Mouse (Mus musculus) stomach, postnatal 0 days (tissue): ENCODE measurements at regions not wholly inside any gene's neighbourhood (a gene's known extent, or its start where the extent isn't known, plus 50 kb on each side); places are given as distances from the start of the nearest gene placed in this dataset.

Source experiments
- ATAC-seq: fragments of 200-750 bp; cut with Nextera tagmentation; 2 replicates; pipeline ENCODE4 v1.8.0; 2017; ENCODE audit not compliant: low FRiP score, low TSS enrichment
- DNase-seq: peaks from one replicate; pipeline ENCODE4 v3.0.0-alpha.2; 2016; ENCODE audit warnings: low spot score
- H3K27ac ChIP-seq: fragments of 300-500 bp; sonication (generic); replicated peaks from 2 replicates; pipeline ENCODE4 v1.5.1; 2014; ENCODE audit warnings: mild to moderate bottlenecking, control low read depth
- H3K27me3 ChIP-seq: fragments of 300-500 bp; sonication (generic); 2 replicates; pipeline ENCODE4 v1.6.1; 2014; ENCODE audit warnings: low read length; ENCODE audit not compliant: control insufficient read depth, insufficient read depth
- H3K36me3 ChIP-seq: fragments of 300-500 bp; sonication (generic); 2 replicates; pipeline ENCODE4 v1.6.1; 2014; ENCODE audit warnings: low read length, mixed read lengths; ENCODE audit not compliant: control insufficient read depth, insufficient read depth
- H3K4me1 ChIP-seq: fragments of 300-500 bp; sonication (generic); replicated peaks from 2 replicates; pipeline ENCODE4 v1.6.1; 2014; ENCODE audit warnings: antibody characterized with exemption; ENCODE audit not compliant: control insufficient read depth, insufficient read depth
- H3K4me2 ChIP-seq: fragments of 300-500 bp; sonication (generic); replicated peaks from 2 replicates; pipeline ENCODE4 v1.6.1; 2014; ENCODE audit warnings: low read depth, mild to moderate bottlenecking, control low read depth, moderate library complexity
- H3K4me3 ChIP-seq: fragments of 300-500 bp; sonication (generic); 2 replicates; pipeline ENCODE4 v1.5.1; 2014; ENCODE audit warnings: low read depth, low read length, control low read depth
- H3K9ac ChIP-seq: fragments of 300-500 bp; sonication (generic); 2 replicates; pipeline ENCODE4 v1.6.1; 2014; ENCODE audit warnings: mild to moderate bottlenecking, low read length, control low read depth, mixed read lengths
- H3K9me3 ChIP-seq: fragments of 300-500 bp; sonication (generic); 2 replicates; pipeline ENCODE4 v1.6.1; 2016; ENCODE audit warnings: low read length; ENCODE audit not compliant: control insufficient read depth
- CTCF ChIP-seq: IDR thresholded peaks from 2 replicates; pipeline ENCODE4 v1.5.1; 2016; ENCODE audit warnings: antibody characterized with exemption, low read depth, mild to moderate bottlenecking, moderate library complexity
- EP300 ChIP-seq: optimal IDR thresholded peaks from 2 replicates; pipeline ENCODE3; 2016; ENCODE audit warnings: antibody characterized with exemption
- WGBS: fragments of 180-500 bp; shearing (Covaris S2); extraction: QIAGEN DNeasy Blood & Tissue Kit; methylation state at CpG from one replicate; pipeline ENCODE4 v1.1.7; 2014; 5-methylcytosine and 5-hydroxymethylcytosine counted together

DNA sequence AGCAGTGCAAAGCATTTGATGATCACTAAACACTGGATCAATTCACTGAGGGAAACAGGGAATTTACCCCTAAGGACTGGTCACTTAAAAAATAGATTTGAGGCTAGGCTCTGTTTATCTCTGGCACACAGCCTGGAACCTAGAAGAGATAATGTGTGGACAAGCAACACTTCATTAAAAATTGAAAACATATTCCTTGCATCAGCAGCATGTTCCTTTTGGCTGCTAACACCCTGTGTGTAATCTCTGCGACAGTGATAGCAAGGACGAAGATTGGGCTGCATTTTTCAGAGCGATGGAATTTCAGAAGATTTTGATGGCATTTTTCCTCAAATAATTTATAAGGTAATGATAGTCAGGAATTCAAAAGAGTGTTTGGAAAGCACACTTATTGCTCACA is 310.9 kb downstream of the Nova1 start:
- no peaks in the 10 kb centered on the region for H3K36me3 ChIP-seq
- TF ChIP-seq CTCF (no peak), EP300 (no peak)
- DNase-seq (no peak), ATAC-seq (no peak)
- H3K4me3 ChIP-seq, result no peak overlapping the region
- 90% methylated on average over 3 of the region's 3 CpGs for WGBS
- H3K9me3 ChIP-seq, result no peaks in the 10 kb centered on the region
- H3K4me2 ChIP-seq, result no peak overlapping the region
- no peak overlapping the region for H3K9ac ChIP-seq
- no peaks in the 10 kb centered on the region for H3K27me3 ChIP-seq
- no peak overlapping the region for H3K27ac ChIP-seq
- H3K4me1 ChIP-seq, result no peaks in the 10 kb centered on the region

DNA sequence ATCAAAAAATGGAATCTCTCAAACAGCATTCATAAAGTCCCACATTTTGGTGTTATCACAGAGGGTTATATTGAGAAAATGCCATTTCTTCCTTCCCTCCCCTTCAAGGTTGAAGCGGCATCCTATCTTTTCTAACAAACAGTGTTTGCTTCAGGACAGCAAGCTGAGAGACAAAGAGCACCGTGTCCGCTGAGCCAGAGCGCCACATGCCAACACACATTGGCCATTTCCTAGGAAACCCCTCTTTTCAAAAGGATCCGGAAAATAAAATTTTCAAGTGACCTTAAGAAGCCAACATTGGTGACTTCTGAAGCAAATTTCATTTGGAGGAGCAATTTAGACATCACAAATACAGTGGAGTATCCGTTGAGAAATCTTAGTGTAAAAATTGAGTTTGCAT is 326.3 kb downstream of the Nova1 start:
- H3K27me3 ChIP-seq, result no peaks in the 10 kb centered on the region
- no peak for ATAC-seq
- H3K36me3 ChIP-seq, result no peaks in the 10 kb centered on the region
- no peak overlapping the region for H3K4me3 ChIP-seq
- H3K27ac ChIP-seq, result no peak overlapping the region
- H3K4me1 ChIP-seq, result no peaks in the 10 kb centered on the region
- no peak for TF ChIP-seq EP300
- TF ChIP-seq CTCF, result no peak
- no peaks in the 10 kb centered on the region for H3K9me3 ChIP-seq
- 78% methylated on average over 6 of the region's 6 CpGs for WGBS
- H3K4me2 ChIP-seq, result no peak overlapping the region
- H3K9ac ChIP-seq, result no peak overlapping the region
- no peak for DNase-seq

DNA sequence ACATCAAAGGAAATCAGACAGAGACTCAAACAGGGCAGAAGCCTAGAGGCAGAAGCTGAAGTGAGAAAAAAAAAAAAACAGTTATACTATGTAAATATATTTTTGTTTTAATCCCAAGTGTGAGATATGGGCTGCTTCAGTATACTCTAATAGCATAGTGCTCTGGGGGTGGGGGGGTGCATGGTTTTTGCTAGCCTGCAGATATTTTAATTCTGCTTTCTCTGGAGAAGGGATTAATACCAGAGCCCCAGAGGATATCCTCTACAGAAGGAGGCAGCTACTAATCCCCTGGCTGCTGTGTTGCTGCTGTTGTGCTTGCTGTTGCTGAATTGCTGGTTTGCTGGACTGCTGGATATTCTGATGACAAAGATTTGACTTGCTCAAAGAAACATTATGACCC is 367.8 kb downstream of the Nova1 start:
- Histone ChIP-seq H3K4me1 (no peaks in the 10 kb centered on the region), H3K9ac (no peak overlapping the region), H3K4me2 (no peak overlapping the region), H3K9me3 (no peaks in the 10 kb centered on the region), H3K4me3 (no peak overlapping the region), H3K27ac (no peak overlapping the region), H3K36me3 (no peaks in the 10 kb centered on the region), H3K27me3 (no peaks in the 10 kb centered on the region)
- TF ChIP-seq EP300 (no peak), CTCF (no peak)
- ATAC-seq, result no peak
- DNase-seq, result no peak

DNA sequence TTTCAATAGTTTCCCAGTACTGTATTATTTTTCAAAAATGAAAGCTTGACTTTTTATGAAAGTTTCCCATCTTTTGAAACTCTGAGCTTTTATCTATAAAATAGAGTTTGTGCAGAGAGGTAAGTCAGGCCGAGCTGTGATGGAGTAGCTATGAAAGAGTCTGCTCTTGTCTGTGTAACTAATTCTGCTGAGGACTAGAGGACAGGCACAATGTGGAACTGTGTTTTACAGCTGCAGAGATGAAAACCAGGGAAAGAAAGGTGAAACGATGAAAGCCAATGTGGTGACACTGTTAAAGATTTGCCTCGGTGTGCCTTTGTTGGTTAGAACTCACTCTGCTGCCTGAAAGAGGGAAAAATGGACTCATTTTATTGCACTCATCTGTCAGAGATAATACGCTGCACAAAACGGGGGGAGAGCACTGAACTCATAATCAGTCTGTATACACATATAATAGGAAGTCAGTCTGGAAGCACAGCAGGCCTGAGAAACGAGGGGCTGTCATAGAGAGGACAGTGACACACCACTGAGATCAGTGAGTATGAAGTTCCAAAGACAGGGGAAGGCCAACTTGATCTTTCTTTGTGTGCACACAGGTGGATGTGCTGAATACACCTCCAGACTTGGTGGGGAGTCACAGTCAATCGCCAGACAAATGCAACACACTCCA is 373.9 kb downstream of the Nova1 start:
- no peaks in the 10 kb centered on the region for H3K9me3 ChIP-seq
- TF ChIP-seq EP300 (no peak), CTCF (no peak)
- H3K27me3 ChIP-seq, result no peaks in the 10 kb centered on the region
- H3K4me2 ChIP-seq, result no peak overlapping the region
- H3K36me3 ChIP-seq, result no peaks in the 10 kb centered on the region
- no peak overlapping the region for H3K9ac ChIP-seq
- no peaks in the 10 kb centered on the region for H3K4me1 ChIP-seq
- H3K27ac ChIP-seq, result no peak overlapping the region
- ATAC-seq (no peak), DNase-seq (no peak)
- no peak overlapping the region for H3K4me3 ChIP-seq
- WGBS, result 74% methylated on average over 7 of the region's 7 CpGs

DNA sequence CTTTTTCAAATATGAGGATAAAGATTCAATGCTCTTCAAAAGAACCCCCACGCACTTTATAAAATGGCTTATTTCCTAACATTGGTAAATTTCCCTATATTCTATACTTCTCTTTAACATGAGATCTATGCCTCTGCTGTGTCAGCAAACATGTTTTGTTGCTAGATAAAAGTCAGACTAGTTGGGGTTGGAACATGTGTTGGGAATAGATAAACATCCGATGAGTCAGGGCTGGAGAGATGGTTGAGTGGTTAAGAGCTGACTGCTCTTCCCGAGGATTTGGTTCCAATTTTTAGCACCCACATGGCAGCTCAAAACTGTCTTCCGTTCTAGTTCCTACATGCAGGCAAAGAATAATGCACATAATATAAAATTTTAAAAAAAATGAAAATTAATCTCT is 399.1 kb downstream of the Nova1 start:
- no peaks in the 10 kb centered on the region for H3K4me1 ChIP-seq
- no peaks in the 10 kb centered on the region for H3K36me3 ChIP-seq
- ATAC-seq (no peak), DNase-seq (no peak)
- no peak overlapping the region for H3K4me2 ChIP-seq
- no peaks in the 10 kb centered on the region for H3K9me3 ChIP-seq
- no peak overlapping the region for H3K4me3 ChIP-seq
- 72% methylated on average over 4 of the region's 4 CpGs for WGBS
- H3K27me3 ChIP-seq, result no peaks in the 10 kb centered on the region
- TF ChIP-seq EP300 (no peak), CTCF (no peak)
- no peak overlapping the region for H3K9ac ChIP-seq
- no peak overlapping the region for H3K27ac ChIP-seq

DNA sequence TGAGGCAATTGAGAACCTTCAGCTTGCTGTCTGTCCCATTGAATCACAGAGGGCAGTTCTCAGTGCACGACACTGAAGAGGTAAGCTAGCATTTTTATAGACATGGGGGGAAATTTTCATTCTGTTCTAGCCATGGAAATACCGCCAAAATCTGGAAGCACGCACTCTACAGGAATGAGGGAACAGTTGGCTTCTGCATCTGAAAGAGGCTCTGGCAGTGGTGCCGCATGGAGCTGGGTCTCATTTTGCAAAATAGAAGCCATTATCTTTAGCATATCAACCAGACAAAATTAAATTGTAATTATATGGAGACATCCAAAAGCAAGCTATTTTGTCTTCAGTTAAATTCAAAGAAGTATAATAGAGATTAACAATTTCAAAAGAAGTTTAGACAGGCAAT is 399.7 kb downstream of the Nova1 start:
- ATAC-seq (no peak), DNase-seq (no peak)
- Histone ChIP-seq H3K36me3 (no peaks in the 10 kb centered on the region), H3K9me3 (no peaks in the 10 kb centered on the region), H3K4me1 (no peaks in the 10 kb centered on the region), H3K9ac (no peak overlapping the region), H3K4me2 (no peak overlapping the region), H3K27ac (no peak overlapping the region), H3K4me3 (no peak overlapping the region), H3K27me3 (no peaks in the 10 kb centered on the region)
- no peak for TF ChIP-seq CTCF
- TF ChIP-seq EP300, result no peak
- 87% methylated on average over 4 of the region's 4 CpGs for WGBS
